Mouse (Mus musculus): ENCODE measurements around the gene Gatc. TPM values are rescaled to one million over a fixed set of nuclear protein-coding genes. Genes with fewer than 3 reads are reported as not detected.
"Not testable (repeated sequence)": the region's sequence is repeated elsewhere in the genome, so short reads cannot be mapped to it uniquely, and the experiment has no call there.

Gene Gatc
- polyA plus RNA-seq, 2 experiments from 2014 or later: 11.3 to 12.0 TPM

- ATAC-seq: no peak
Observed at GRCm38 (mm10) chr5:115327610-115328548, 13.1 kb downstream of the Gatc start.

- peak; percentile 77 for ATAC-seq
Observed at GRCm38 (mm10) chr5:115326875-115327609, 13.9 kb downstream of the Gatc start, which contains the start of gene Srsf9. Srsf9 (plus strand) TSS chr5:115327177.

DNA sequence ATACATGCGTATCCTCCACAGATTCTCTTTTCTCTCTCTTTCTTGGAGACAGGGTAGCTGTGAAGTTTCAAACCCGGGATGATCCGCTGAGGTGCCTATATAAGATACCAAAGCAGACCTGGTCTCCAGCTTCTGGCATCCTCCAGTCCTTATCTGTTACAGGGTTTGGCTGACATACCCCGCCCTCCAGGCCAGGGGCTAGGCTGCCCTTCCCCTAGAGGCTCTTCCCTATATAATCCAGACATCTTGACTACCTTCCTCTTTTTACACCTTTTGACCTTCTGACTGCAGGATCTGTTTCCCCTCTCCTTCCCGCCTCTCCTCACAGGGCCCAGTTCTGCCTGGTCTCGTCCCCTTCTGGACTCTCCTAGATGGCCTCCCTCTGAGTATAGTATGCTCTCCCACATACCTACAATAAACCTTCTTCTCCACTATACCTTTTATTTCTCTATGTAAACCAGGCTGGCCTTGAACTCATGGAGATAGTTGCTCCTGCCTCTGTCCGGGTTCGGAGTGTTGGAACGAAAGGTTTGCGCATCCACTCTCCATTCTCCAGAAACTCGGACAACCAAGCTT is 14.6 kb downstream of the Gatc start:
- ATAC-seq: peak; percentile 33

GRCm38 (mm10) chr5:115319004-115319940 is 21.7 kb downstream of the Gatc start:
- peak; percentile 28 for ATAC-seq

DNA sequence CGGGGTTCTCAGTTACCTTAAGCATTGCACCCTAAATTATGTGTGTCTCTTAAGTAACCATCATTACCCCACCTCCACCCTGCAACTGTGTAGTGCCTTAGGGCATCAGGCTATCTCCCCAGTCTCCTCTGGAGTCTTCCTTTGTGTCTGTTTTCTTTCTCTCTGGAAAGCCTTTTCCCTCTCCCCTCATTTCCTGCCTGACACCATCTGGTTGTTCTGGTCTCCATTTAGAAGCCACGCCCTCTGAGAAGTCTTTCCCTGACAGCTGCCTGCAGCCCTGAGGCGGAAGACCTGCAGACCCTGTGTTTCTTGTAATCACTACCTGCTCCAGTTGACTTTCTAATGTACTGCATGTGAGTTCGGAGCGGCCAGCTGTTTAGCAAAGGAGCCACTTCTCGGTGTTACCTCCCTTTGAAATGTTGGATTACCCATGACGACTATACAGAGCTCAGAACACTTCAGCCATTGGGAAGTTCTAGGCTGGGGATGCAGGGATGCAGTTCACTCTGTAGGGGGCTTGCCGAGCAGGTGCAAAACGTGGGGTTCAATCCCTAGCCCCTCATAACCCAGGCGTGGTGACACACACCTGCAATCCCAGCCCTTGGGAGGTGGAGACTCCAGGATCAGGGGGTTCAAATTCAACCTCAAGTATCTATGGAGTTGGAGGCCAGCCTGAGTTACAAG is 23.2 kb downstream of the Gatc start:
- ATAC-seq: no peak

DNA sequence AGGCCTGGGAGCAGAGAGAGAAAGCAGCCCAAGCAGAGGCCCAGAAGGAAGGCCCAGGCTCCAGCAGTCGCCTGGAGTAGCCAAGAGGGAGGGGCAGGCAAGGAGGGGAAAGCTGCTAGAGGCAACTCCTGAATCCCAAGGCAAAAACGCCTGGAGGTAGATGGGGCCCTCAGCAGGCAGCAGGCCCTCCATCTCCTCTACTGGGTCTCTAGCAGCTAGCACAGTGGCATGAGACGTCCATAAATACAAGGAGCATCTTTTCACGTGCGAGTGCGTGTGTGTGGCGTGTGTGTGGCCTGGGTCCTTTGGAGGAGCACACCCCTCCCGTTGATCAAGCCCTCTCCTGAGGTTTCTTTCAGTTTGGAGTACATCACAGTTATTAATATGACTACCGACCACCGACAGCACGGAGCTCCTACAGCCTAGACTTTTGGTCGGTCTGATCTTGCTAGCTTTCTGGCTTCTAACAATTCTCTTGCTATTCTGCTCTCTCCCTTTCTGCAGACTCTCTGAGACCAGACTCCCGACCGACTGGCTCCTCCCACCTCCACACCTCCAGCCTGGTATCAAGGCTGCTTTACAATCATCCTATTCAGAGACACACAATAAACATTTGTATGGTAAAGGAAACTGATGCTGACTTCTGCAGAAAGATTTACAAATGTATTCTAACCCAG is 23.9 kb downstream of the Gatc start:
- ATAC-seq: no peak

DNA sequence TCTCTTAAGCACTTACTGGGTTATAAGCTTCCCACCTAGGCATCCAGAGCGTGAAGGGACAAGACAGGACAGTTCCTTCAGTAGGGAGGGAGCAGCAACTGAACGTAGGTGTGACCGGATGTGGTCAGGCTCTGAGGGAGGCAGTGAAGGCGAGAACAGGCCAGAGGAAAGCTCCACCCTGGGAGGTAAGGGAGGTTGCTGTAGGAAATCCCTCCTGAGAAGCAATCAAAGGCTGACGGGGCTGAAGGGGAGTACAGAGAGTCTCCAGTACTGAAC is 27.4 kb downstream of the Gatc start:
- ATAC-seq: no peak

DNA sequence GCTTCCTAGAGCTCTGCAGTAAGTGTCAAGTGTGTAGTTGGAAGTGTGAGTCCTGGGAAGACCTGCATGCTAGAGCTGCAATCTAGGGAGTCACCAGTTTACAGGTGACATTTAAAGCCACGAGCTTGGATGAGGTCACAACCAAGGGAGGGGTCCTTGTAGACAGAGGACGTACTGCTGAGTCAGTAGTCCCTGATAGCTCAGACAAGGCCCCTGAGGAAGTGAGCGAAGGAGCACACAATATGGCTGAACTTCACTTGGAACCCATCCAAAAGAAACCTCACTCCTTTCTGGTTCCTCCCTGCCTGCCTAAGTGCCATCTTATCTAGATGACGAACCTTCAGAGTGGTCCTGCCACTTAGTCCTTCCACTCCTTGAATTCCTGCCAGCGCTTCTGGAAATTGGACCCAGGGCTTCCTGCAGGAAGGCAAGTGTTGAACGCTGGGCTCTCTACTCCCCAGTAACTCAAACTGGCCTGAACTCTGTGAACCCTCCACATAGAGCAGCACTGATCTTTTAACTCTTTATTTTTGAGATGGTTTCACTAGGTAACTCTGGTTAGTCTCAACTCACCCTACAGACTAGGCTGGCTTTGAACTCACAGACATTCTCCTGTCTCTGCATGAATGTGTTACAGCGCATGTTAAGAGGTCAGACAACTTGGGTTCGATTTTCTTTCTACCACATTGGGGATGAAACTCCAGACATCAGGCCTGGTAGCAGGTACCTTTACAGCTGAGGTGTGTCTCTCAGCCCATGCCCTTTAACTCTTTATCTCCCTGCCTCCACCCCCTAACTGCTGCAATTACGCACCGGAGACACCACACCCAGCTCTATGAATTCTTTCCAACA is 27.9 kb downstream of the Gatc start:
- no peak for ATAC-seq

GRCm38 (mm10) chr5:115312354-115312753 is 28.6 kb downstream of the Gatc start:
- ATAC-seq: no peak

DNA sequence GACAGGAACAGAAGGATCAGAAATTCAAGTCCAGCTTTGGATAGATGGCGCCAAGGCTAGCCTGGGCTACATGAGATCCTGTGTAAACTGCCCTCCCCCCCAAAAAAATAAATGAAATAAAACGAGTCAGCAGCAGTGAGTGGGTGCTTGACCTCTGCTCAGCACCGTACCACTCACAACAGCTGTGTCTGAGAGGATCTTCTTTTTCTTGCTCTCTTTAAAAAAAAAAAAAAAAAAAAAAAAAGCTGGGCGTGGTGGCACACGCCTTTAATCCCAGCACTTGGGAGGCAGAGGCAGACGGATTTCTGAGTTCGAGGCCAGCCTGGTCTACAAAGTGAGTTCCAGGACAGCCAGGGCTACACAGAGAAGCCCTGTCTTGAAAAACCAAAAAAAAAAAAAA is 38.8 kb downstream of the Gatc start:
- ATAC-seq: not testable (repeated sequence)

DNA sequence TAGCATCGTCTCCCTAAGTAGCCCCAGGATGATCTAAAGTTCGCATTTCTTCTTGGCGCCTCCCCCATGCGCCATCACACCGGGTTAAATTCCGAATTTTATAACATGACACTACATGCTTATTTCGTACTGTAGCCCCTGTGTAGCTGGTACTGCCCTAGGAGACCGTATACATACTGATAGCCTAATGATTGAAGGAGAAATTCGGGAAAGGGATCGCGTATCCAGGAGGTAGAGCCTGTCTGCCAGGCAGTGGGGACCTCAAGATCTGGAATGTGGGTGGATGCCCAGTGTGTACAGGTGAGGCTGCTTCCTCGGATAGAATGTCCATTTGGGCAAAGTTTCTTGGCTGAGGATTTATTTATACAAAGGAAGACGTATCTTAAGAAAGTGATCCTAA is 39.4 kb downstream of the Gatc start:
- ATAC-seq: no peak

DNA sequence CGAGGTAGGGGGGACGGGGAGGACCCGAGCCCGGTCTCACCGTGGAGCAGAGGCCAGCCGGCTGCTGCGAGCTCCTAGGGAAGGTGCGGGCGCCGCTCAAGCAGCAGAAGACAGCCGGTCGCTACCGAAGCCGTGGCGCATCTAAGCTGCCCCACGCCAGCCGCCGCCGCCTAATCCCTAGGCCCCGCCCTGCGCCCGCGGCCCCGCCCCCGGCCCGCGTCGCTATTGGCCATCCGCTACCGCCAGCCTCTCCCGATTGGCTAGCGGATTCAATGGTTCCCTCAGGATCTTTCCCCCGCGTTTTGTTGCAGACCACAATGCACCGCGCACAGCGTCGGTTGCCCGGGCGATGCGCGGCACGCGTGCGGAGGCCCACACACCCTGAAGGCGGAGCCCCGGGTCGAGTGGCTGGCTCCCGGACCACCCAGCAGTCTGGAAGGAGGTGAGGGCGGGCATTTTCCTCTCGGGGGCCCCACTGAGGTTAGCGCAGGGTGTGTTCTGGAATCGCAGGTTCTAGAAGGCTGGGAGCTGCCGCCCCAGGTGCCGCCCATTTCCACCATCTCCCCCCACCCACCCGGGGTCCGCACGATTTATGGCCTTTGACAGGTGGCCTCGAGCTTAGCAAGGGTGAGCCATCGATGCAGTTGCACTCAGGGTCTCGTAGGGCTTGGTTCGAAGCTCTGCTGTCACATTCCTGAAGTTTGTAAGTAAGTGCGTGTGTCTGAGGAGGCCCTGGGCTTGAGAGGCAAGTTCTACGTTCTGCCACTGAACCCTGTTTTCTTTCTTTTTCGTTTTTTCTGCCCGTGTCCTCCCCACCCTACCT is 40.0 kb downstream of the Gatc start, which contains the start of gene Dynll1:
Gene Dynll1, minus strand, starts transcription at position 208 of the 823 bp plus-strand sequence.
- ATAC-seq: peak; percentile 93

- ATAC-seq: peak; percentile 51
Observed at GRCm38 (mm10) chr5:115300035-115300744, 40.8 kb downstream of the Gatc start.

GRCm38 (mm10) chr5:115296347-115296746 is 44.6 kb downstream of the Gatc start:
- no peak for ATAC-seq

- no peak for ATAC-seq
Observed at GRCm38 (mm10) chr5:115294173-115294572, 46.8 kb downstream of the Gatc start.

DNA sequence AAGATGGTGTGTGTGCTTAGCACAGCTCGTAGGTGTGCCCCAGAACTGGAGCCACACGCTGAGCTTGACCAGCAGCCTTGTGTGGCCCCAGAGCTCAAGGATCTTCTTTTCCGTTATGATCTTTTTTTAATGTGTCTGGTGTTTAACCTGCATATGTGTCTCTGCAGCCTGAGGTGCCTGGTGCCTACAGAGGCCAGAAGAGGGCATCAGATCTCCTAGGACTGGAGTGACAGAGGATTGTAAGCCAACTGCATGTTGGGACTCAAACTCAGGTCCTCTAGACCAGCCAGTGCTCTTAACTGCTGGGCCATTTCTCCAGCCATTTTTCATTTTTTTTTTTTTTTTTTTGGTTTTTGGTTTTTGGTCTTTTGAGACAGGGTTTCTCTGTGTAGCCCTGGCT is 56.2 kb downstream of the Gatc start:
- no peak for ATAC-seq

Measured in activated CD4-positive, CD25-positive, alpha-beta regulatory T cell, adult 4 months (primary cell).